Mouse (Mus musculus) lung, postnatal 0 days (tissue): Measurements from ENCODE around the gene Tmem210.

Experiments used
- CTCF ChIP-seq: IDR thresholded peaks from 2 replicates; pipeline ENCODE4 v1.5.1; 2016; ENCODE audit warnings: antibody characterized with exemption, mild to moderate bottlenecking
- EP300 ChIP-seq: IDR thresholded peaks from 2 replicates; pipeline ENCODE4 v1.6.1; 2016; ENCODE audit warnings: antibody characterized with exemption, mild to moderate bottlenecking, control low read depth

DNA sequence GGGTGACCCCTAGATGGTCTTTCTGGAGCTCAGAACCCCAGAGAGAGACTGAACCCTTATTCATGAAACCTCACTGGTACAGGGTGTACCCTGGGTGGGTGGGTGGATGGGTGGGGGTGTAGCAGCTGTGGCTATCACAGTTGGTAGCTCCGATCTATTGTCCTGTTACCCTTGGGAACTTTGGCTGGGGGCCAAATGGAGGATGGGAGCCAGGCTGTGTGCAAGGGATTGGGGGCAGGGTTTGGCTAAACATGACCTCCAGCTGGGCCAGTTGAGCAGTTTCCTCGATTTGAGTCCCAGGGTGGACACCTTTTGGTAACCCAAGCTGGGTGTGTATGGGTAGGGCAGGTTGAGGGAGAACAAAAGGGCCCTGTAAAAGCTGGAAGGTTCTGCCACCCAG is 21.2 kb upstream of the Tmem210 start:
- TF ChIP-seq CTCF: no peak
- no peak for TF ChIP-seq EP300
